Mouse (Mus musculus) gastrocnemius, postnatal 4 days (tissue): Measurements from ENCODE around the gene Selenom. TPM values are rescaled to one million over a fixed set of nuclear protein-coding genes. Genes with fewer than 3 reads are reported as not detected.
A peak's percentile ranks its signal among the peaks of the same experiment; 100 is the strongest.

Experiments
- DNase-seq, 2 experiments: peaks; one replicate each; pipeline ENCODE4 v3.0.0; 2021 to 2022; ENCODE audit warnings: low spot score in 2 of 2, mixed read lengths in 2 of 2
- long read RNA-seq, 2 experiments: library from polyadenylated mRNA; stranded (forward); transcript quantifications; one replicate each; pipeline ENCODE4 v2.0.0; 2021
- total RNA-seq, 2 experiments: library from RNA; stranded (reverse); gene quantifications; 2 replicates each; pipeline ENCODE4 v1.2.3; 2021

Selenom gene
- total RNA-seq: 10 to 100 TPM; 85.5 to 88.7 TPM
- long read RNA-seq, experiment 1, transcript Selenom-201 (5 exons, 707 nt): major isoform, 58 of 64 reads
- long read RNA-seq, experiment 1, partial matches to known transcripts: 1 of 64 reads
- long read RNA-seq, experiment 1, other reads (novel, unspliced or antisense): 5 of 64 reads
- long read RNA-seq, experiment 2, transcript Selenom-201 (5 exons, 707 nt): major isoform, 53 of 60 reads
- long read RNA-seq, experiment 2, partial matches to known transcripts: 1 of 60 reads
- long read RNA-seq, experiment 2, other reads (novel, unspliced or antisense): 5 of 60 reads

DNA sequence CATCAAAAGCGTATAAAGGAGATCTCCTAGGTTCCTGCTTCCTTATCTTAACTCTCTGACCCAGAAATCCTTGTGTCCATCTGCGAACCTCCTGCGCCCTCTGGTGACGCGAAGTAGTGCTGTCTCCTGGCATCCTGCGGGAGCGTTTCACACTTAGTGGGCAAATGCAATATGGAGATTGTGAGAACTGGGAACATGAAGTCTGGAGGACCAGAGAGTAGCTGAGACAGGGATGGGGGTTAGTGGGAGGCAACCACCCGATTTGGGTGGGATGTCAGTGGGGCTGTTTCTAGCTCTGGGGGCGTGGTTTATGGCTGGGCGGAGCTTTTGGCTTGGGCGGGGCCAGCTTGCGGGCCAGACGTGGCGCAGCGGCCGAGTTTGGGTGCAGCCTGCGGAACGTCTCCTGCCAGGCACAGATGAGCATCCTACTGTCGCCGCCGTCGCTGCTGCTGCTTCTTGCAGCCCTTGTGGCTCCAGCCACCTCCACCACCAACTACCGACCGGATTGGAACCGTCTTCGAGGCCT is at the start of gene Selenom:
Gene Selenom (plus strand): TSS at position 156 of the 526 bp plus-strand sequence.
- DNase-seq: peak; percentile 82 to 91

DNA sequence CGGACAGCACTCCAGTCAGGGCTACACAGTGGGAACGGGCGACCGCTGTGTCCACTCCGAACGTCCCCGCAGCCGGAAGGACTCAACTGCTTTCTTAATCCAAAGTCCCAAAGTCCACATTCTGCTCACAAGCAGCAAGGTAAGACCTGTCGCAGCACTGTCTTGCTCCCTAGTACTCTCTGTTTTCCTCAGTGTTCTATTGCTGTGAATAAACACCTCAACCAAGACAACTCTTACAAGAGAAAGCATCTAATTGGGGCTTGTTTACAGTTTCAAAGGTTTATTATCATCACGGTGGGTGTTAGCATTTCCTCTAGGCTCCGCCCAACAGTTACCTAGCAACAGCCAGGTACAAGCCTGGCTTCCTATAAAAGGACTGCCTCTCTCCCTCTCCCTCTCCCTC is 43.0 kb upstream of the Selenom start:
- no peak for DNase-seq

GRCm38 (mm10) chr11:3472484-3472883 is 42.0 kb upstream of the Selenom start:
- peak; percentile 79 to 85 for DNase-seq

DNA sequence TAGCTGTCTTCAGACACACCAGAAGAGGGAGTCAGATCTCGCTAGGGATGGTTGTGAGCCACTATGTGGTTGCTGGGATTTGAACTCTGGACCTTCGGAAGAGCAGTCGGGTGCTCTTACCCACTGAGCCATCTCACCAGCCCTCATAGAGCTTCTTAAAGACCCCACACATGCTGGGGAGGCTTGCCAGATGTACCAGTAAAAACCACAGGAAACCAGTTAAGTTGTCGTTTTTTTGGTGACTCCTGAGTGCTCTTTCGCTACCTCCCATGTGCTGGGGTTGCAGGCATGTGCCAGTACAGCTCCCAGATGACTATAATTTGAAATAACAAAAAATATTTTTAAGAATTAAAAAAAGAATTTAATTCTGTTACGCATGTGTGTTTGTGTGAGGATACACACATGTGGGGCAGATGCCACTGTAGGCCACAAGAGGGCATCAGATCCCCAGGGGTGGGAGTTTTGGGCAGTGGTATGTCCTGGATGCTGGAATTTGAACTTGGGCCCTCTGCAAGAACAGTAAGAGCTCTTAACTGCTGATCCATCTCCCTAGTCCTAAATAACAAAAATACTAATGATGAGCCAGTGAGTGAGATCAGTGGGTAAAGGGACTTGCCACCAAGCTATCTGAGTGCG is 39.9 kb upstream of the Selenom start:
- no peak for DNase-seq

DNA sequence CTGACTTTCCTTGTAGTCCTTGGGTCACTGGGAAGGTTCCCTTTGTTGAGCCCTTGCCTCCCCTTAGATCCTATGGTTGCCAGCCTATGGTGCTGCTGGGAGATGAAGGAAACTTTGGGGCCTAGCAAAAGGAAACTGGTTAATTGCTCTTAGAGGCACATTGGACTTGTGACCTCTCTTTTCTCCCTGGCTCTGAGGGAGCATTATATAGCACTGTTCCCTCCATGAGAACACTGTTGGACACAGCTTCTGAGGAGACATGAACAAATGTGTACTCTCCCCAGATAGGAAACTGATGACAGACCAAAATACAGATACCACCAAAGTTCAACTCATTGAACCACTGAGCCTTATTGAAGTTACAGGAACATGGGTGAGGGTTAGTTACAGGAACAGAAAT is 39.0 kb upstream of the Selenom start:
- DNase-seq: no peak

DNA sequence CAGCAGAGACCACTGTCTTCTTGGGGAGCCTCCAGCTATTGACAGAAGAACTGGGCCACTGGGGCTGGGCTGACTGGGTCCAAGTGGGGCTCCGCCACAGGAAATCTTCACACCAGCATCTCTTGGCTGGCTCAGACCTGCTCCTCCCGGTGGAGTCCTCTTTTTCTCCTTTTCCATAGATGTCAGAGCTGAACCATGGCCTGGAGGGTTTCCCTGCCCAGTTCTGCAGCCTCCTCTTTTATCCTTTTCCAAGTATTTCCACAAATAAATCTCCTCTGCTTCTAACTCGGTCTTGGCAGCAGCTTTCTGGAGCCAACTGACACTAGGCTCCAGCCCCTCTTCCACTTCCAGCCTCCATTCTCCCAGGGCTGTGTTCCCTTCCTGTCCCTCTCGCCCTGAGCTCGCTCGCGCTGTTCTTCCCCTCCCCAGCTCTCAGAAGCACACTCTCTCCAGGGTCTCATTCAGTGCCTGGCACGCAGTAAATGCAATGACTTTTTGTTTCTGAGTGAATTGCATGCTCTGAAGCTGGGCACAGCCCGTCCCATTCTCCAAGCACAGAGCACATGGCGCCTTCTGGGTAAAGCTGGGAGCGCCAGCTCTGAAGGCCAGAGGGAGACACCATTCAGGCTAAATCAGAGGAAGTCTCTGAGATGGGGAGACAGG is 30.4 kb upstream of the Selenom start:
- no peak for DNase-seq

DNA sequence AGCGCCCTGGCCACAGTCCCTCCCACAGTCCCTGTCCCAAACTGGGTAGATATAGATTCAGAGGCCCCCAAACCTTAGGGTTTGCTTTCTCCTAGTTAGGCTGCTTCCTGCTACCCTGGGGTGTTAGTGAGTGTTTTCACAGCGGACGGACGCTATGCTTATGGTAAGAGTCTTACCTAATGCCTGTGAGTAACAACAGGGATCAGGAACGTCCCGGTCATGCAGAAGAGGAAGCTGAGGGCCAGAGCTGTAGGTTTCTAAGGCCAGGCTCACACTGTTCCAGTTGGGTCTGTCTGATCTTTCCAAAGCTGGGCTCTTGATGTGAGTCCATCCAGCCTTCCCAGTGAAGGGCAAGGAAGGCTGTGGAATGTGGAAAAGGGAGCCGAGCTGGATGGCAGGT is 28.1 kb upstream of the Selenom start:
- no peak for DNase-seq

DNA sequence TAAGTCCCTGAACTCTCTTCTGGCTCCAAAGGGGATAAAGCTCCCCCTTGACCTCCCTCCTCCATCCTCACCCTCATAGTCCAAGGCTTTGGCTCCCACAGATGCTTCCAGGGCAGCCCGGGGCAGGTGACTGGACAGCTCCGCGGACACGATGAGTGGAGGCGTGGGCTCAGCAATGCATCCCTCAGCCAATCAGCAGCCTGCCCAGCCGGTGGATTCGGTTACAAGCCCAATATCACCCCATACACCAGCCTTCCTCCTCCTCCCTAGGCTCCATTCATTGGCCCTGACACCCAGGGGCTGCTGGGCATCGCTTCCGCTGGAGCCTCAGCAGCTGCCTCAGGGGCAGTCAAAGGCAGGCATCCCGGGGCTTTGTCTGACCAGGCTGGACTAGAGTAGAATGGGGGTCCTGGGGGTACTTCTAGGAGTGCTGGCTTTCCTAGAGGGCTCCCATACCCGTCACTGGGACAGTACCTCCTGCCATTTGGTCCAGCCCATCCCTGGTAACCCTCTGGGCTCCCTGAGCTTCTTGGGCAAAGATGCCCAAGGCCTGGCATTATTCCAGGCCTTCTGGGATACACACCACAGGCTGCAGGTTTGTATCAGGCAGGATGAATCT is 26.4 kb upstream of the Selenom start, which contains the start of gene Pla2g3:
Gene Pla2g3 (plus strand): TSS at position 333 of the 619 bp plus-strand sequence.
- no peak for DNase-seq

- no peak for DNase-seq
These were observed 25.4 kb upstream of the Selenom start for GRCm38 (mm10) chr11:3489036-3489435.

- DNase-seq: no peak
These were observed 21.7 kb upstream of the Selenom start for GRCm38 (mm10) chr11:3492748-3493147.

- DNase-seq: no peak
These were observed 19.6 kb upstream of the Selenom start for GRCm38 (mm10) chr11:3494857-3495256.

GRCm38 (mm10) chr11:3495496-3495895 is 19.0 kb upstream of the Selenom start:
- no peak for DNase-seq

- DNase-seq: no peak
These were observed 17.7 kb upstream of the Selenom start for GRCm38 (mm10) chr11:3496756-3497155.

DNA sequence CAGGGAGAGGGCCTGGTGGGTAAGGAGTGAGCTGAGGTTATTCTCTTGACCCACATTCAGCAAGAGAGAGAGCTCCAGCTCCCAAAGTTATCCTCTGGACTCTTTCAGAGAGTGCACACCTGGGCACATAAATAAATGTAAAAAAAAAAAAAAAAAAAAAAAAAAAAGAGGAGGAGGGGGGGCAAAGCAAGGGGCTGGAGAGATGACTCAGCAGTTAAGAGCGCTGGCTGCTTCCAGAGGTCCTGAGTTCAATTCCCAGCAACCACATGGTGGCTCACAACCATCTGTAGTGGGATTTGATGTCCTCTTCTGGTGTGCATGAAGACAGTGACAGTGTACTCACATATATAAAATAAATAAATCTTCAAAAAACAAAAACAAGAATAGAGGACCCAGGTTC is 17.2 kb upstream of the Selenom start:
- no peak for DNase-seq

GRCm38 (mm10) chr11:3502057-3502456 is 12.4 kb upstream of the Selenom start:
- DNase-seq: no peak

DNA sequence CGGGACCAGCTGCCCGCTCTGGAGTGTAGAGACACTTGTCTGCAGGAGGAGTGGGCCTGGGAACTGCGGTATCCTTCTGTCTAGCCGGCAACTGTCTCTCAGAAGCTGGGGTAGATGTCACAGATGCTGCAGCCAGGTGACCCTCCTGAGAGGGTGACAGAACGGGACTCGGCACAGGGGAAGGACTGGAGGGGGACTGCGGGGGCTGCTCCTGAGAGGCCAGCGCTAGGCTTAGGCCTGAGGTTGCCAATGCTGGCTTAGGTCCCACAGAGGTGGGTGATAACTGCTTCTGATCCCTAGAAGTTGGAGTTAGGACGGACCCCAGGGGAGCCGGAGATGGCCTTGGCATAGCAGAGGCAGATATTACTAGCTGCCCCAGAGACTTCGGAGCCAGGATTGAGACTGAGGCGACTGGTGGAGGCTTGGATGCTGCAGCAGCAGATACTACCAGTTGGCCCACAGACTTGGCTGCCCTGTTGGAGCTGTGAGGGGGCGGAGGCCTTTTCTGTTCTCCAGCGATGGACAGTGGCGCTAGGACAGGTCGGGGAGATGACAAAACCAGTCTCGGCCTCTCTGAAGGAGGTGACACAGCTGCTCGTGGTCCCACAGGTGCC is 11.9 kb upstream of the Selenom start:
- DNase-seq: no peak

GRCm38 (mm10) chr11:3503755-3504693 is 10.5 kb upstream of the Selenom start:
- DNase-seq: no peak

- no peak for DNase-seq
These were observed 6.3 kb upstream of the Selenom start for GRCm38 (mm10) chr11:3508226-3508625.

GRCm38 (mm10) chr11:3509181-3510085 is 5.1 kb upstream of the Selenom start:
- no peak for DNase-seq
